Mouse (Mus musculus) spleen, postnatal 36 days (tissue): ENCODE data around the gene A930017K11Rik.

ENCODE experiments used
- DNase-seq, 2 experiments: peaks; one replicate each; pipeline ENCODE4 v3.0.0; 2022; ENCODE audit warnings: low spot score in 2 of 2, mixed read lengths in 1 of 2

Gene A930017K11Rik

GRCm38 (mm10) chr17:25925348-25925747, 27.0 kb downstream of the A930017K11Rik start:
- DNase-seq, result no peak

- DNase-seq, result no peak
Measured at GRCm38 (mm10) chr17:25922120-25922519, 30.2 kb downstream of the A930017K11Rik start.

DNA sequence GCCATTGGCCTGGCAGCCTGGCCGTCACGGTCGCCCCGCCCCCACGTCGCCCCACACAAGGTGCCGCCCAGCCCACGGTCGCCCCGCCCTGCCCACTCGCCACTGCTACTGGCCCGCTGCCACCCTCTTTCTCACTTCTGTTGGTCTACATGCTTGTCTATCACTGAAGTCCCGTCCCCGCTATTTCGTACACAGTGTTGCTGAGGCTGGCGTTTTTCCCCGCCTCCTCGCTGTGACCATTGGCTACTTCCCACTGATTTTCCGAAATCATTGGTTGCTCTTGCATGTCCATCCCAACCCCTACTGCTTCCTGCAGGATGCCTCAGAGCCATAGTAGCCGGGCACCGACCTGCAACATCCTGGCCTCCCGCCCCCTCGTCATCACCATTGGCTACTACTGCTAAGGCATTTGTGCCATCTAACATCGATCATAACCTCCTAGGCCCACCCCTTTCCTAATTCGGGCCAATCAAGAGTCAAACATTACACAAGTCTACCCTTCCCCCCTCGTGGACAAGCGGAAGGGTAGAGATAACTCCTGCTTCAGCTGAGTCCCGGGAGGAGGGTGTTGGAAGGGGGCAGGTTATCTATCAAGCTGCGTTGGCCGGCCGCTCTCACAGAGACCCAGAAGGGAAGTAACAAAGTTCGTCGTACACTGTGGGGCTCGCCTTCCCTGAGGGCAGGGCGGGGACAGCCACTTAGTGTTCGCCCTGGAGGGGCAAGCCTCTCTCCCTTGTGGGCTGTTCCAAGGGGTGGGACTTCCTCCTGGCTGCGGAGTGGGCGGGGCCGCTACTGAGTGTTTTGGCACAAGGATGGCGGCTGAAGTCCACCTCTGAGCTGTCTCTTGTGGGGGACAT, 32.4 kb downstream of the A930017K11Rik start:
- peak; percentile 100 for DNase-seq

GRCm38 (mm10) chr17:25919144-25919785, 33.1 kb downstream of the A930017K11Rik start, which contains the start of gene Rab40c:
TSS of gene Rab40c (minus strand) at chr17:25919727.
- DNase-seq, result no peak

DNA sequence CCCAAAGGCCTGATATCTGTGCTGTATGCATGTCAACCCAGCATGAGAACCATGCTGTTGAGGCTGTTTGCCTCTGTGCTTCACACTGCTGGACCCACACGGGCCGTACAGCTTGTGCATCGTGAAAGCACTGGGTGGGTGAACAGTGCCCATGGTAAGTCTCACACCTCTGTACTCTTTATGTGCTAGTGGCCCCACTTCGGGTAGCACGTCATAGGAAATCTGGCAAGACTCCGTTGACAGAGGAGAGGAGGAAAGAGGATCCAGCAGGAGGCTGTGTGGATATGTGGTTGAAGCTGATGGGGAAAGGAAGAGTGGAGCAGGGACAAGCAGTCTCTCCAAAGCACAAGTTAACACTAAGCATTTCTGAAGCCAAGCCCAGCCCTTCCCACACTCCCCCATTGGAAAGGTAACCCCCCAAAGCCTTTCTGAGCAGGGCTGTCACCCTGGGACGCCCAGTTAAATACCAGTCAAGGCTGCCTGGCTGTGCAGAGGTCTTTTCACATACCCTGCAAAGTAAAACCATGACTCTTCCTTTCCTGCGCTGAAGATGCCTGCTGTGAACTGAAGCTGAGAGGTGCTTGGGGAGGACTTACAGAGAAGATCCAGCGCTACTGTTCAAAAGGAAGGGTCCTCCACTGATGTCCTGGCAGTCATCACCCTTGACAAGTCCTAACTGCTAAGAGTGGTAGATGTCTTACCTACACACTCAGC, 34.2 kb downstream of the A930017K11Rik start:
- no peak for DNase-seq

GRCm38 (mm10) chr17:25916931-25917647, 35.3 kb downstream of the A930017K11Rik start:
- DNase-seq, result no peak

DNA sequence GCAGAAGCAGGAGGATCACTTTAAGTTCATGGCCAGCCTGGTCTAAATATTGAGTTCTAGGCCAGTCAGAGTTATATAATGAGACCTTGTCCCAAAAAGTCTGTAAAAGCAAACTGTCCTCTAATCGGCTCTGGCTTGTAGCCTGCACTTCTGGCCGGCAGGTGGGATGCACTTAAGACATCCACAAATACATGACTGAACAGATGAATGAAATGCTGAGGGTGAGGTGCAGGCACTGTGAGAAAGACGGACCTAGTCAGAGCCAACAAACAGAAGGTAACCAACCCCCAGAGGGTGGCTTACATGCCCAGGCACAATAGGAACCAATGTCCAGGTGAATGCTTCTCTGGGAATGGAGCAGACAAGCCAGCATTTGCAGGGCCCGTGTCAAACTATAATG, 38.1 kb downstream of the A930017K11Rik start:
- DNase-seq, result no peak

DNA sequence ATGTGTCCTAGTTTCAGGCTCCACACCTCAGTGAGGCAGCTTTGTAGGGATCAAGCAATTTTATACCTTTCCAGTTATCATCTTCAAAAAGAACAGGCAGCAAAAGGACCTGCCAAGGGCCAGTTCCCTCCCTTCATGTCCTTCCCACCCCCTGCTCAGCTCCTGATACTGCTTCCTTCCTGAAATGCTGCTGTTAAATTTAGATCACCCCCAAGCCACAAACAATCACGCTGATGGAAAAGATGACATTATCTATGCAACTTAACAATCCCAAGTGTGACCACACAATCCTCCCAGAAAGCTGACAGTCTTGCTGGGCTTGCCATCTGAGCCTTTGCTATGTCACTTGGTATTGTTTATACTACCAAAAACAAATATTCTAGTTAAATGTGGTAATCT, 38.5 kb downstream of the A930017K11Rik start:
- no peak for DNase-seq

DNA sequence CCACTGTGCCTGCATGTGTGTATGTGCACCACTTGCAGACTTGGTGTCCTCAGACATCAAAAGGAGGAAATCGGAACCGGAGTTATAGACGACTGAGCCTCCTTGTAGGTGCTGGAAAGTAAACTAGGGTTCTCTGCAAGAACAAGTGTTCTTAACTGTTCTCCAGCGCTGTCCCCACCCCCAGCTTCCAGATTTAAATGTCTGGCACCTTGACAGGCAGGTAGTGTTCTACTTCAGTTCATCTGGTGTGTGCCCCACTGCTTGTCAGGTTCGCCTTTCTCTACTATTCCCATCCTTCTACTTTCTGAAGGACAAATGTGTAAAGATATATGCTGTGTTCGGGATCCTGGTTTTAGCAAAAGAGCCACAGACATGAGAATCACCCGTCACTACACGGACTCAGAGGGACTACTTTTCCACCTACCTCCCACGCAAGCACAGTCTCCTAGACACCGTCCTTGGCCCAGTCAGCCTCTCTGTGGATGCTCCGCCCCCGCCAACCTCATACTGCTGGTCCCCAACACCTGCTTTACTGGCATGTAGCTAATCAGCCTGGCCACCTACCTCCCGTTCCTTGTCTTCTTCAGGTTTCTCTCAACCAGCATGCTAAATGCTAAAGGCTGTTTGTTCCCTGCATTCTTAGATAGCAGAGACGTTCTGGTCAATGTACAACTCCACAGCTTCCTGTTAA, 39.0 kb downstream of the A930017K11Rik start:
- DNase-seq, result no peak

- DNase-seq, result no peak
Measured at GRCm38 (mm10) chr17:25911816-25912215, 40.5 kb downstream of the A930017K11Rik start.

GRCm38 (mm10) chr17:25907640-25908039, 44.7 kb downstream of the A930017K11Rik start:
- DNase-seq, result no peak

DNA sequence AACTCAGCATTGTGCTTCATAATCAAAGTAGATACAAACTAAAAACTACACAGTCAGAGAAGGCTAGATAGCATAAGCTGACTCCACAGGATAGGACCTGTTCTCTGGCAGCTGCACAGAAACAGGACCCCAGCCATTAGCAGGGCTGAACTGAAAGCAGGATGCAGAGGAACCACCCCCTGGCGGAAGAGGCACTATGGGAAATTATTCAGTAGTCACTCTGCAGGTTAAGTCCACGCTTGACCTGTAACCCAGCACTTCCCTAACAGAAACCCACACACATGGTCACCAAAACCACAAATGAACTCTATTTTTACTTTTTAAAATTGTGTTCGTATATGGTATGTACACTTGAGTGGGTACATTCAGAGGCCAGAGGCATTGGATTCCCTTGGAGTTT, 49.3 kb downstream of the A930017K11Rik start:
- DNase-seq, result peak; percentile 57 to 60

DNA sequence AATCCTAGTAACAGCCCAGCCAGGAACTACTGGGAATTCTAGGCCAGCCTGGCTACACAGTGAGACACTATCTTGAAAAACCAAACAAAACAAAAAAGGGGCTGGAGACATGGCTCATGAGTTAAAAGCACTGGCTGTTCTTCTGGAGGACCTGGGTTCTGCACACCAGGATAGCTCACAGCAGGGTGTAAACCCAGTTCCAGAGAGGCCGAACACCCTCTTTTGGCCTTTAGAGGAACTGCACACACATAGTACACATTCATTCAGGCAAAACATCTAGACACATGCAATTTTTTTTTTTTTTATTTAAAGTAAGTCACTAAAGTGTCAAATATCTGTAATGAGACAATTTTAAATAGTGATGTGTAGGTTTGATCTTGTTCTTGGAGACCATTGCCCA, 52.2 kb downstream of the A930017K11Rik start:
- no peak for DNase-seq
